Mouse (Mus musculus) intestine, embryonic 16.5 days (tissue): ENCODE results near the gene Mars2. TPM values are rescaled to one million over a fixed set of nuclear protein-coding genes. Genes with fewer than 3 reads are reported as not detected.

Experiments used
- ATAC-seq: fragments of 200-750 bp; cut with Nextera tagmentation; 2 replicates; pipeline ENCODE4 v1.8.0; 2017; ENCODE audit warnings: moderate TSS enrichment, moderate library complexity
- H3K27ac ChIP-seq: fragments of 300-500 bp; sonication (generic); 2 replicates; pipeline ENCODE4 v1.5.1; 2014; ENCODE audit warnings: mild to moderate bottlenecking, low read length
- H3K27me3 ChIP-seq: fragments of 300-500 bp; sonication (generic); replicated peaks from 2 replicates; pipeline ENCODE4 v1.6.1; 2014; ENCODE audit warnings: low read length, control low read depth, mixed read lengths; ENCODE audit not compliant: control insufficient read depth, insufficient read depth
- H3K36me3 ChIP-seq: fragments of 300-500 bp; sonication (generic); 2 replicates; pipeline ENCODE4 v1.6.1; 2014; ENCODE audit warnings: low read length, control low read depth; ENCODE audit not compliant: control insufficient read depth, insufficient read depth
- H3K4me1 ChIP-seq: fragments of 300-500 bp; sonication (generic); 2 replicates; pipeline ENCODE4 v1.6.1; 2014; ENCODE audit warnings: low read length, control low read depth, mixed read lengths; ENCODE audit not compliant: control insufficient read depth, insufficient read depth
- H3K4me2 ChIP-seq: fragments of 300-500 bp; sonication (generic); 2 replicates; pipeline ENCODE4 v1.6.1; 2014; ENCODE audit warnings: low read depth, low read length, control low read depth
- H3K4me3 ChIP-seq: fragments of 300-500 bp; sonication (generic); 2 replicates; pipeline ENCODE4 v1.5.1; 2014; ENCODE audit warnings: mild to moderate bottlenecking, low read length
- H3K9ac ChIP-seq: fragments of 300-500 bp; sonication (generic); 2 replicates; pipeline ENCODE4 v1.6.1; 2014; ENCODE audit warnings: low read depth, low read length
- H3K9me3 ChIP-seq: fragments of 300-500 bp; sonication (generic); 2 replicates; pipeline ENCODE4 v1.6.1; 2016; ENCODE audit warnings: low read length, control low read depth; ENCODE audit not compliant: control insufficient read depth
- WGBS: fragments of 180-500 bp; shearing (Covaris S2); extraction: QIAGEN DNeasy Blood & Tissue Kit; methylation state at CpG from one replicate; pipeline ENCODE4 v1.1.7; 2014; 5-methylcytosine and 5-hydroxymethylcytosine counted together
- polyA plus RNA-seq: library from polyadenylated mRNA; unstranded; fragments of >200 nt; fragmentation: Nextera tagmentation; extraction: Ambion mirVana; gene quantifications from 2 replicates; pipeline ENCODE4 v1.2.1, GENCODE M21; 2015

Gene Mars2
- polyA plus RNA-seq, 1 experiment from 2014 or later = 5.4 TPM

DNA sequence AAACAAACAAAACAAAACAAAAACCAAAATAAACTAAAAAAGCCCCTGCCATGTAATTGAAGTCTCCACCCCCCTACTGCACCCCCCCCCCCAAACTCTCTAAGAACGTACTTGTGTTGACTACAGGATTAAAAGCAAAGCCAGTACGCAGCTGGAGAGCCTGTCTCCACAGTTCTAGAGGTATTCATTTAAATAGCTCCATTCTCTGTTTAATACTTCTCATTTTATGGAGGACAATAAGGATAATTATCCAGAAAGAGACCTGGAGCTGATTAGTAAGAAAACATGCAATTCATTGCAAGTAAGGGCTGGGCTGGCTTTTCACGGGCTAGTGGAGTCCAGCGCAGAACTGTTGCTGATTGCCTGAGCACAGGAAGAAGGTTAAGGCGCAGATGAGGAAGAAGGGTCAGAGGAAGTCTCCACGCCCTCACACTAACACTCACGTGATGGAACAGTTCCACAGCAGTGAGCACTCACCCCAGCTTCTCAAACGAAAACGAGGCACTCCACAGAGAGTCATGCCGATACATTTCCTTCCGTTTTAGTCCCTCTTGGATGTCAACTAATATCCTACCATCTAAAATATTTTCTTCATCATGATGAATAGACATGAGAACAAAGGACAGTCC, 21.7 kb upstream of the Mars2 start:
- no peaks in the 10 kb centered on the region for H3K36me3 ChIP-seq
- no peaks in the 10 kb centered on the region for H3K9me3 ChIP-seq
- no peak for ATAC-seq
- H3K9ac ChIP-seq = no peak overlapping the region
- WGBS = 65% methylated on average over 11 of the region's 11 CpGs
- no peak overlapping the region for H3K27ac ChIP-seq
- no peak overlapping the region for H3K4me2 ChIP-seq
- H3K4me3 ChIP-seq = no peak overlapping the region
- H3K4me1 ChIP-seq = peaks cover 4% of the 10 kb centered on the region; the same call in 1 of the 2 replicates
- no peaks in the 10 kb centered on the region for H3K27me3 ChIP-seq

DNA sequence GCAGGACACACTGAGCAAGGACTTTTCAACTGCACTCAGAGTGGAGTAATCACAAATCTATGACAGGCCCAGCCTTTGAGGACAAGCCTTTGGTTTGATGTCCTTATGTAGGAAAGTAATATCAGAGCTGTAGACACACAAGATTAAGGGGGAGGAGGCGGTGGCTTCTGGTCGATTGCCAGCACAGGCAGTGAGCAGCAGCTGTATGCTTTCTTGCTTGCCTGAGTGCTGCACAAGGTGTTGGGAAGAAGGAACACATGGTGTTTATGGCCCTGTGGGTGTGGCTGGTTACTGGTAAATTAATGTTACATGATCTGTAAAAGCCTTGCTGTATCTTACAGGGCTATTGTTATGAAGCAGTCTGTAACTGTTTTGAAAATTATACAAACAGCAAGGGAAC, 19.8 kb upstream of the Mars2 start:
- Histone ChIP-seq H3K27me3 (no peaks in the 10 kb centered on the region), H3K9me3 (no peaks in the 10 kb centered on the region), H3K4me1 (peaks cover 4% of the 10 kb centered on the region; the same call in 1 of the 2 replicates), H3K4me3 (no peak overlapping the region), H3K36me3 (no peaks in the 10 kb centered on the region), H3K9ac (no peak overlapping the region), H3K27ac (no peak overlapping the region), H3K4me2 (no peak overlapping the region)
- peak; percentile 58 for ATAC-seq
- 22% methylated on average over 2 of the region's 2 CpGs for WGBS

- H3K36me3 ChIP-seq = no peaks in the 10 kb centered on the region
- no peak for ATAC-seq
- H3K4me1 ChIP-seq = peaks cover 4% of the 10 kb centered on the region; the same call in 1 of the 2 replicates
Measured at GRCm38 (mm10) chr1:55221352-55221751, 15.6 kb upstream of the Mars2 start.

GRCm38 (mm10) chr1:55223026-55223425, 14.0 kb upstream of the Mars2 start:
- 86% methylated on average over 7 of the region's 7 CpGs for WGBS
- Histone ChIP-seq H3K4me1 (no peaks in the 10 kb centered on the region), H3K4me2 (no peak overlapping the region), H3K9ac (no peak overlapping the region), H3K27ac (no peak overlapping the region), H3K36me3 (no peaks in the 10 kb centered on the region), H3K27me3 (no peaks in the 10 kb centered on the region), H3K4me3 (no peak overlapping the region), H3K9me3 (no peaks in the 10 kb centered on the region)
- ATAC-seq = no peak

More at GRCm38 (mm10) chr1:55221352-55221751, 15.6 kb upstream of the Mars2 start:
- no peak overlapping the region for H3K4me3 ChIP-seq
- no peaks in the 10 kb centered on the region for H3K9me3 ChIP-seq
- no peak overlapping the region for H3K27ac ChIP-seq
- 69% methylated on average over 4 of the region's 4 CpGs for WGBS
- H3K27me3 ChIP-seq = no peaks in the 10 kb centered on the region
- H3K4me2 ChIP-seq = no peak overlapping the region
- no peak overlapping the region for H3K9ac ChIP-seq

GRCm38 (mm10) chr1:55224111-55224510, 12.9 kb upstream of the Mars2 start:
- Histone ChIP-seq H3K27ac (no peak overlapping the region), H3K4me2 (peak overlapping the region; percentile 60; the same call in 1 of the 2 replicates), H3K9me3 (no peaks in the 10 kb centered on the region), H3K9ac (no peak overlapping the region), H3K27me3 (no peaks in the 10 kb centered on the region), H3K4me1 (no peaks in the 10 kb centered on the region), H3K36me3 (no peaks in the 10 kb centered on the region), H3K4me3 (no peak overlapping the region)
- no peak for ATAC-seq
- 66% methylated on average over 11 of the region's 11 CpGs for WGBS

GRCm38 (mm10) chr1:55225398-55225797, 11.6 kb upstream of the Mars2 start:
- WGBS = 42% methylated on average over 3 of the region's 3 CpGs
- Histone ChIP-seq H3K27ac (no peak overlapping the region; the same call in 1 of the 2 replicates), H3K4me1 (no peaks in the 10 kb centered on the region), H3K9ac (peak overlapping the region; percentile 62), H3K4me3 (peak overlapping the region; percentile 42), H3K27me3 (no peaks in the 10 kb centered on the region), H3K4me2 (peak overlapping the region; percentile 60), H3K36me3 (no peaks in the 10 kb centered on the region), H3K9me3 (no peaks in the 10 kb centered on the region)
- no peak for ATAC-seq

- Histone ChIP-seq H3K27me3 (no peaks in the 10 kb centered on the region), H3K4me3 (peak within 1 kb of the TSS; percentile 55), H3K27ac (peak within 1 kb of the TSS; percentile 75), H3K36me3 (no peaks in the 10 kb centered on the region), H3K4me2 (peak within 1 kb of the TSS; percentile 62), H3K9me3 (no peaks in the 10 kb centered on the region), H3K9ac (peak within 1 kb of the TSS; percentile 68), H3K4me1 (no peaks in the 10 kb centered on the region)
- ATAC-seq = peak; percentile 67; the same call in 1 of the 2 replicates
- WGBS = 4% methylated on average over 26 of the region's 26 CpGs
Measured at GRCm38 (mm10) chr1:55226011-55226857, 10.7 kb upstream of the Mars2 start, which contains the start of gene Rftn2. TSS of gene Rftn2 (minus strand) at chr1:55226782.

DNA sequence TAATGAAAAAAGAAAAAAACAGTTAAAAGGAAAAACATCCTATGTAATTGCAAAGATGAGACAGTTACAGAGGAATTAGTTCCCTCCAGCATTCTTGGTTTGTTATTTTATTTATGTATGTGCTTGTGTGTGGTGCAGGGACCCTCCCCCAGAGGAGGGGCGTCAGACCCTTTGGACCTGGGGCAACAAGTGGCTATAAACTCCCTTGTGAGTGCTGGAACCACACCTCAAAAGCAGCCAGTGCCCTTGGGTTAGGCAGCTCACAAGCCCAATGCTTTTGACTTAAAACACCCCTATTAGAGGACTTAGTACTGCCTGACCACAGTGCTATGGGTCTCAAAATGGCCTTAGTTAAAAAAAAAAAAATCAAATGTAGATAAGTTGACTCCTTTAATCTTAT, 9.6 kb upstream of the Mars2 start:
- Histone ChIP-seq H3K27ac (no peak overlapping the region), H3K4me3 (no peak overlapping the region), H3K9ac (no peak overlapping the region), H3K36me3 (no peaks in the 10 kb centered on the region), H3K4me1 (no peaks in the 10 kb centered on the region), H3K9me3 (no peaks in the 10 kb centered on the region), H3K27me3 (no peaks in the 10 kb centered on the region), H3K4me2 (no peak overlapping the region)
- 24% methylated on average over 1 of the region's 1 CpGs for WGBS
- no peak for ATAC-seq

DNA sequence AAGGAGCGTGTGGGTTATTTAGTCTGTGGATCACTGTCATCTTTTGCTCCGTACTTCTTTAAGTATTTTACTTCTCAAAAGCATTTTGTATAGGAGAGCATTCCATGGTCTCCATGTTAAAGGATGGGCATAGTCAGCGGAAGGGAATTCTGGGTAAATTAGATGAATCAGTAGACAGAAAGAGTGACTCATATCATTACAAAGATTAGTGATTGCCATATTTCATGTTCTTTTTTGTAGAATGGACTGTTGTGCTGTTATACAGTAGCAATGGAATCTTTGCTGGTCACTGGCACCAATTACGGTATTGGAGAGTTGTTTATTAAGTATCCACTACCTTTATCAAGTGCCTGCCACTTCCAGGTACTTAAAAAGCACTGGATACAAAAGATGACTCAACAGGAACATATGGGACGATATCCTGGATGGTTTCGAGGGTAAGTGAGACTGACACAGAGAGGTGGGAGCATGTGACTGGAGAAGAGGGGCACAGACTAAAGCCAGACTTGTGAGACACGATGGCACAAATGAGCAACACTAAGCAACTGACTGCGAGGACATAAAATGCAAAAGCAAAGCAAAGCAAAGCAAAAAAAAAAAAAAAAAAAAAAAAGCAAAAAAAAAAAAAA, 8.6 kb upstream of the Mars2 start:
- H3K4me2 ChIP-seq = no peak overlapping the region
- H3K4me3 ChIP-seq = no peak overlapping the region
- no peak for ATAC-seq
- no peak overlapping the region for H3K9ac ChIP-seq
- no peak overlapping the region for H3K27ac ChIP-seq
- H3K9me3 ChIP-seq = no peaks in the 10 kb centered on the region
- H3K36me3 ChIP-seq = no peaks in the 10 kb centered on the region
- WGBS = 89% methylated on average over 8 of the region's 8 CpGs
- no peaks in the 10 kb centered on the region for H3K27me3 ChIP-seq
- H3K4me1 ChIP-seq = no peaks in the 10 kb centered on the region
